ENCODE assay signal across 28 mouse cellular contexts in genomic region chr8:124509156-124509555, GRCm38 (mm10). TPM values are rescaled to one million over a fixed set of nuclear protein-coding genes. Genes with fewer than 3 reads are reported as not detected.
DNase-seq lines count a peak whose midpoint lies in the region; ATAC-seq and TF ChIP-seq lines count a peak whose summit lies in the region.
"Had no signal": no experiment of that assay in that cellular context is flagged by ENCODE, and none has a peak within 500 bp of the region (broad histone marks: within the 10 kb centered on the region; RNA-seq: fewer than 3 reads in every experiment).

No protein-coding gene starts in this region.

- 73% methylated on average over 3 of the region's 3 CpGs for WGBS in embryonic facial prominence, embryonic 10.5 days

- no peak overlapping the region for H3K4me3 ChIP-seq in layer of hippocampus, adult 2 months
- H3K4me3 ChIP-seq in embryonic facial prominence, embryonic 10.5 days, result no peak overlapping the region
- H3K4me3 ChIP-seq: embryonic facial prominence, embryonic 12.5 days; heart, embryonic 13.5 days; hindbrain, embryonic 15.5 days; intestine, embryonic 15.5 days; limb, embryonic 12.5 days; liver, embryonic 15.5 days had no signal

- DNase-seq in layer of hippocampus, adult 2 months (ENCODE audit: low spot score in 2 of 2), result no peak
- no peak for DNase-seq in layer of hippocampus, adult 11-12 months (ENCODE audit: low spot score)
- peak; percentile 81 for DNase-seq in CD4-positive helper T cell, adult 2 months (ENCODE audit: low read depth, low spot score)
- peak; percentile 70 for DNase-seq in T-cell, adult 2 months (ENCODE audit: low spot score)
- no peak for DNase-seq in kidney, postnatal 4 days
- DNase-seq in embryonic facial prominence, embryonic 10.5 days (ENCODE audit: low spot score), result no peak
- DNase-seq: adrenal gland, postnatal 14 days; cerebellum, adult 11-12 months; cerebellum, postnatal 14 days; gastrocnemius, postnatal 25 days; heart, adult 18-20 months; heart, postnatal 10 days; kidney, adult 2 months; kidney, postnatal 36 days; layer of hippocampus, adult 9-11 months; lung, embryonic 14.5 days; lung, postnatal 14 days; midbrain, embryonic 14.5 days; right cerebral cortex, postnatal 4 days had no signal

- H3K36me3 ChIP-seq in embryonic facial prominence, embryonic 10.5 days (replicated peaks), result no peaks in the 10 kb centered on the region
- H3K36me3 ChIP-seq: embryonic facial prominence, embryonic 12.5 days; heart, embryonic 13.5 days; hindbrain, embryonic 15.5 days; intestine, embryonic 15.5 days; limb, embryonic 12.5 days; liver, embryonic 15.5 days had no signal

- peak overlapping the region; percentile 98 for H3K27ac ChIP-seq in layer of hippocampus, adult 2 months
- no peak overlapping the region for H3K27ac ChIP-seq in embryonic facial prominence, embryonic 10.5 days (replicated peaks)
- H3K27ac ChIP-seq: embryonic facial prominence, embryonic 12.5 days; heart, embryonic 13.5 days; hindbrain, embryonic 15.5 days; intestine, embryonic 15.5 days; limb, embryonic 12.5 days; liver, embryonic 15.5 days had no signal

- TF ChIP-seq CTCF in layer of hippocampus, adult 2 months (conservative IDR thresholded peaks at IDR 0.05), result no peak

- H3K4me1 ChIP-seq in embryonic facial prominence, embryonic 10.5 days, result no peaks in the 10 kb centered on the region
- H3K4me1 ChIP-seq: embryonic facial prominence, embryonic 12.5 days; heart, embryonic 13.5 days; hindbrain, embryonic 15.5 days; intestine, embryonic 15.5 days; limb, embryonic 12.5 days; liver, embryonic 15.5 days had no signal

- no peaks in the 10 kb centered on the region for H3K9me3 ChIP-seq in embryonic facial prominence, embryonic 10.5 days
- H3K9me3 ChIP-seq: embryonic facial prominence, embryonic 12.5 days; heart, embryonic 13.5 days; hindbrain, embryonic 15.5 days; intestine, embryonic 15.5 days; limb, embryonic 12.5 days; liver, embryonic 15.5 days had no signal

- no peaks in the 10 kb centered on the region for H3K27me3 ChIP-seq in embryonic facial prominence, embryonic 10.5 days (replicated peaks; ENCODE audit: low read depth, poor library complexity, severe bottlenecking)
- H3K27me3 ChIP-seq: embryonic facial prominence, embryonic 12.5 days; intestine, embryonic 15.5 days; limb, embryonic 12.5 days; liver, embryonic 15.5 days had no signal

- ATAC-seq in neutrophil, adult 5-6 weeks (ENCODE audit: extremely low read depth, insufficient number of reproducible peaks, low FRiP score, poor library complexity, severe bottlenecking), result peak; percentile 33; the same call in 1 of the 2 replicates
- ATAC-seq: forebrain, embryonic 14.5 days; intestine, embryonic 15.5 days; Patski had no signal

RNA-seq across cellular contexts. Expression of gene Cog2, which starts 11.4 kb away (rescaled TPM):
- total RNA-seq in layer of hippocampus, adult 2 months (2021), result 10 to 100 TPM; 45.3 to 49.0 TPM
- 26.2 and 27.5 TPM in 2 replicates for total RNA-seq in neutrophil, adult 5-6 weeks (2017)
- 41.8 and 41.9 TPM in 2 replicates for polyA plus RNA-seq in embryonic facial prominence, embryonic 10.5 days (2016; fragmentation: Nextera tagmentation; extraction: Ambion mirVana)

Comparison
In these comparisons a context has a peak if more than half of its experiments do, and no peak if none do; other contexts are left out.
1. DNase-seq: peak in CD4-positive helper T cell, adult 2 months (single experiment) and T-cell, adult 2 months (single experiment); none in layer of hippocampus, adult 2 months (0 of 2), layer of hippocampus, adult 11-12 months (single experiment), kidney, postnatal 4 days (0 of 2) and embryonic facial prominence, embryonic 10.5 days (single experiment).